Mouse (Mus musculus) naive thymus-derived CD4-positive, alpha-beta T cell, adult 2 months (primary cell): ENCODE data around the gene Lrfn4.
"Not testable (repeated sequence)": the region's sequence is repeated elsewhere in the genome, so short reads cannot be mapped to it uniquely, and the experiment has no call there.

Experiments
- DNase-seq: peaks from one replicate; pipeline ENCODE4 v3.0.0-alpha.2; 2011; ENCODE audit warnings: low read depth

Gene Lrfn4

GRCm38 (mm10) chr19:4610109-4610508 lies 5.4 kb downstream of the Lrfn4 start:
- no peak for DNase-seq

- no peak for DNase-seq
These were observed 7.0 kb downstream of the Lrfn4 start for GRCm38 (mm10) chr19:4608511-4608910.

- no peak for DNase-seq
These were observed 8.1 kb downstream of the Lrfn4 start for GRCm38 (mm10) chr19:4607406-4607805.

- DNase-seq, result no peak
These were observed 9.8 kb downstream of the Lrfn4 start for GRCm38 (mm10) chr19:4605654-4606053.

- no peak for DNase-seq
These were observed 11.4 kb downstream of the Lrfn4 start for GRCm38 (mm10) chr19:4603801-4604723.

- no peak for DNase-seq
These were observed 13.0 kb downstream of the Lrfn4 start for GRCm38 (mm10) chr19:4602459-4602858.

- DNase-seq, result no peak
These were observed 19.4 kb downstream of the Lrfn4 start for GRCm38 (mm10) chr19:4596071-4596470.

GRCm38 (mm10) chr19:4593792-4594522 lies 21.5 kb downstream of the Lrfn4 start:
- DNase-seq, result no peak

GRCm38 (mm10) chr19:4590025-4590424 lies 25.4 kb downstream of the Lrfn4 start:
- DNase-seq, result peak; percentile 74

- DNase-seq, result no peak
These were observed 26.4 kb downstream of the Lrfn4 start for GRCm38 (mm10) chr19:4589081-4589480.

- DNase-seq, result no peak
These were observed 27.0 kb downstream of the Lrfn4 start for GRCm38 (mm10) chr19:4588430-4588829.

- DNase-seq, result no peak
These were observed 28.0 kb downstream of the Lrfn4 start for GRCm38 (mm10) chr19:4587426-4587825.

- not testable (repeated sequence) for DNase-seq
These were observed 28.7 kb downstream of the Lrfn4 start for GRCm38 (mm10) chr19:4586783-4587182.

GRCm38 (mm10) chr19:4583856-4584255 lies 31.6 kb downstream of the Lrfn4 start:
- DNase-seq, result no peak

- DNase-seq, result no peak
These were observed 36.2 kb downstream of the Lrfn4 start for GRCm38 (mm10) chr19:4579296-4579695.

GRCm38 (mm10) chr19:4578799-4579198 lies 36.7 kb downstream of the Lrfn4 start:
- DNase-seq, result no peak

GRCm38 (mm10) chr19:4573241-4573640 lies 42.2 kb downstream of the Lrfn4 start:
- no peak for DNase-seq

- DNase-seq, result no peak
These were observed 43.0 kb downstream of the Lrfn4 start for GRCm38 (mm10) chr19:4572467-4572866.

- no peak for DNase-seq
These were observed 43.4 kb downstream of the Lrfn4 start for GRCm38 (mm10) chr19:4572061-4572460.

- no peak for DNase-seq
These were observed 43.8 kb downstream of the Lrfn4 start for GRCm38 (mm10) chr19:4571658-4572057.

GRCm38 (mm10) chr19:4570815-4571214 lies 44.7 kb downstream of the Lrfn4 start:
- DNase-seq, result no peak

GRCm38 (mm10) chr19:4570237-4570613 lies 45.2 kb downstream of the Lrfn4 start:
- no peak for DNase-seq
